Mouse (Mus musculus) mouse embryonic stem cell (cell line): Measurements from ENCODE around the gene Ncoa3.

Experiments used
- in situ Hi-C, 2 experiments: fragments of 300-500 bp; cut with MboI; formaldehyde crosslinking; loops; 1 replicate in 1 of 2; 3 replicates in 1 of 2; pipeline ENCODE4 v1.14.3; 2019 to 2020; ENCODE audit warnings: low sequenced_read_pairs in 2 of 2, low pct_unique_long_range_greater_than_20kb in 1 of 2, mixed read lengths in 1 of 2; ENCODE audit not compliant: unreplicated experiment in 1 of 2

Gene Ncoa3

GRCm38 (mm10) chr2:165967823-165968555 lies 24.4 kb upstream of the Ncoa3 start:
- in situ Hi-C loops = no loop called here

GRCm38 (mm10) chr2:165968876-165969275 lies 23.6 kb upstream of the Ncoa3 start:
- in situ Hi-C loops = no loop called here

- in situ Hi-C loops = no loop called here
Measured at GRCm38 (mm10) chr2:165969391-165969790, 23.0 kb upstream of the Ncoa3 start.

- in situ Hi-C loops = no loop called here
Measured at GRCm38 (mm10) chr2:165969961-165970360, 22.5 kb upstream of the Ncoa3 start.

- in situ Hi-C loops = no loop called here
Measured at GRCm38 (mm10) chr2:165970767-165971166, 21.7 kb upstream of the Ncoa3 start.

- in situ Hi-C loops = no loop called here
Measured at GRCm38 (mm10) chr2:165974383-165974782, 18.1 kb upstream of the Ncoa3 start.

GRCm38 (mm10) chr2:165976186-165976585 lies 16.2 kb upstream of the Ncoa3 start:
- in situ Hi-C loops = no loop called here

GRCm38 (mm10) chr2:165976874-165977273 lies 15.6 kb upstream of the Ncoa3 start:
- in situ Hi-C loops = no loop called here

- in situ Hi-C loops = no loop called here
Measured at GRCm38 (mm10) chr2:165978119-165978518, 14.3 kb upstream of the Ncoa3 start.

GRCm38 (mm10) chr2:165981248-165981977 lies 11.0 kb upstream of the Ncoa3 start:
- in situ Hi-C loops = no loop called here

- in situ Hi-C loops = no loop called here
Measured at GRCm38 (mm10) chr2:165982512-165983389, 9.7 kb upstream of the Ncoa3 start.

GRCm38 (mm10) chr2:165984318-165984717 lies 8.1 kb upstream of the Ncoa3 start:
- in situ Hi-C loops = no loop called here

GRCm38 (mm10) chr2:165984891-165985290 lies 7.5 kb upstream of the Ncoa3 start:
- in situ Hi-C loops = no loop called here

GRCm38 (mm10) chr2:165985581-165985980 lies 6.9 kb upstream of the Ncoa3 start:
- in situ Hi-C loops = no loop called here

GRCm38 (mm10) chr2:165986921-165987453 lies 5.4 kb upstream of the Ncoa3 start:
- in situ Hi-C loops = no loop called here

GRCm38 (mm10) chr2:165993173-165993900 lies 901 bp downstream of the Ncoa3 start:
- in situ Hi-C loops = loop anchor here in 1 of 2 experiments (10.0 kb wide), 1 partner anchor 69 kb away; no protein-coding TSS in a partner anchor

- in situ Hi-C loops = loop anchor here in 1 of 2 experiments (10.0 kb wide), 1 partner anchor 70 kb away; no protein-coding TSS in a partner anchor
Measured at GRCm38 (mm10) chr2:165994341-165994740, 1.9 kb downstream of the Ncoa3 start.

- in situ Hi-C loops = loop anchor here in 1 of 2 experiments (10.0 kb wide), 1 partner anchor 71 kb away; no protein-coding TSS in a partner anchor
Measured at GRCm38 (mm10) chr2:165995711-165996110, 3.3 kb downstream of the Ncoa3 start.
